Mouse (Mus musculus) thymus, adult 2 months (tissue): ENCODE results near the gene Ncoa5. TPM values are rescaled to one million over a fixed set of nuclear protein-coding genes. Genes with fewer than 3 reads are reported as not detected.
A peak's percentile ranks its signal among the peaks of the same experiment; 100 is the strongest.

Experiments
- DNase-seq: peaks from one replicate; pipeline ENCODE4 v3.0.0; 2021
- H3K27ac ChIP-seq: fragments of 200-500 bp; 2 replicates; pipeline ENCODE4 v1.5.1; 2012; ENCODE audit warnings: low read length, control low read depth; ENCODE audit not compliant: control insufficient read depth, insufficient read depth
- H3K27me3 ChIP-seq: fragments of 200-500 bp; 2 replicates; pipeline ENCODE4 v1.6.1; 2012; ENCODE audit warnings: mild to moderate bottlenecking, low read length, moderate library complexity, mixed read lengths; ENCODE audit not compliant: control insufficient read depth, insufficient read depth
- H3K36me3 ChIP-seq: fragments of 200-500 bp; 2 replicates; pipeline ENCODE4 v1.6.1; 2012; ENCODE audit warnings: mild to moderate bottlenecking, low read length, moderate library complexity; ENCODE audit not compliant: control insufficient read depth, insufficient read depth
- H3K4me1 ChIP-seq: fragments of 200-500 bp; replicated peaks from 2 replicates; pipeline ENCODE4 v1.6.1; 2012; ENCODE audit warnings: low read length; ENCODE audit not compliant: control insufficient read depth, insufficient read depth
- H3K4me3 ChIP-seq: fragments of 200-500 bp; 2 replicates; pipeline ENCODE4 v1.5.1; 2012; ENCODE audit warnings: mild to moderate bottlenecking, low read length, control low read depth, moderate library complexity; ENCODE audit not compliant: control insufficient read depth, insufficient read depth
- CTCF ChIP-seq: fragments of 200-500 bp; IDR thresholded peaks from 2 replicates; pipeline ENCODE4 v1.5.1; 2012; ENCODE audit warnings: mild to moderate bottlenecking, control low read depth, low read length, moderate library complexity, borderline replicate concordance; ENCODE audit not compliant: control insufficient read depth, poor library complexity, insufficient read depth; ENCODE audit errors: extremely low read depth
- POLR2A ChIP-seq: fragments of 200-500 bp; IDR thresholded peaks from 2 replicates; pipeline ENCODE4 v1.6.1; 2012; ENCODE audit warnings: mild to moderate bottlenecking, low read length, control low read depth, moderate library complexity; ENCODE audit not compliant: control insufficient read depth, poor library complexity, insufficient read depth; ENCODE audit errors: extremely low read depth
- WGBS: fragments of 180-500 bp; shearing (Covaris S2); methylation state at CpG from one replicate; pipeline ENCODE4 v1.1.7; 2018; 5-methylcytosine and 5-hydroxymethylcytosine counted together
- polyA plus RNA-seq: library from polyadenylated mRNA; depleted of rRNA; stranded (reverse); fragments of >200 nt; gene quantifications from 2 replicates; pipeline ENCODE4 v1.2.3, GENCODE M21; 2012

Ncoa5 gene
- polyA plus RNA-seq, 1 experiment: 72.3 TPM

DNA sequence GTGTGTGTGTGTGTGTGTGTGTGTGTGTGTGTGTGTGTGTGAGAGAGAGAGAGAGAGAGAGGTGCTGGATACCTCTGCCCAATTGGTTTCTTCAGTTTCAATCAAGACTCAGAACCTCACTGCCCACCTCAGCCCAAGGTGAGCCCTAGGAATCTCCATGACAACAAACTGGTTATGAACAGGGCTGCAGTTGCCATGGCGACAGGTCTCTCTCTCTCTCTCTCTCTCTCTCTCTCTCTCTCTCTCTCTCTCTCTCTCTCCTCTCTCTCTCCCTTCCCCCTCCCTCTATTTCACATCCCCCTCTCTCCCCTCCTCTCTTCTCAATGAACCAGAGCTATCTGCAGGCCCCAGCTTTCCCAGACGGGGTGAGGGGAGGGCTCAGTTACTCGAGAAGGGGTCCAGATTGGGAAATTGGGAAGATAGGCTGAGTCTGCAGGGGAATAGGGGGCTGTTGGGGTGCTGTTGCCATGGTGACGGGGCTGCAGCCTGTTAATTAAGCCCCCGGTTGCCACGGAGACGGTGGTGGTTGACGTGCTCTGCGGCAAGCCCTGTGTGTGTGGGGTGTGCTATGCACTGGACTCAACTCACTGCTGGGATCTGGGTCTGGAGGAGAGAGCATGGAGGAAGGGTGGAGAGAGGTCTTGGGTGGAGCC lies 70.3 kb downstream of the Ncoa5 start:
- H3K36me3 ChIP-seq: no peaks in the 10 kb centered on the region
- H3K27me3 ChIP-seq: peaks cover 11% of the 10 kb centered on the region; the same call in 1 of the 2 replicates
- 70% methylated on average over 9 of the region's 9 CpGs for WGBS

GRCm38 (mm10) chr2:164962183-164962580 lies 72.5 kb downstream of the Ncoa5 start:
- Histone ChIP-seq H3K4me3 (no peak overlapping the region), H3K4me1 (peaks cover 3% of the 10 kb centered on the region), H3K36me3 (no peaks in the 10 kb centered on the region), H3K27ac (no peak overlapping the region), H3K27me3 (no peaks in the 10 kb centered on the region; the same call in 1 of the 2 replicates)
- WGBS: 53% methylated on average over 7 of the region's 7 CpGs
- no peak for TF ChIP-seq CTCF
- TF ChIP-seq POLR2A: no peak
- DNase-seq: no peak

More for the DNA sequence above, 70.3 kb downstream of the Ncoa5 start:
- H3K4me3 ChIP-seq: no peak overlapping the region
- no peak overlapping the region for H3K27ac ChIP-seq
- no peak for DNase-seq
- TF ChIP-seq CTCF (no peak), POLR2A (no peak)
- peaks cover 3% of the 10 kb centered on the region for H3K4me1 ChIP-seq

DNA sequence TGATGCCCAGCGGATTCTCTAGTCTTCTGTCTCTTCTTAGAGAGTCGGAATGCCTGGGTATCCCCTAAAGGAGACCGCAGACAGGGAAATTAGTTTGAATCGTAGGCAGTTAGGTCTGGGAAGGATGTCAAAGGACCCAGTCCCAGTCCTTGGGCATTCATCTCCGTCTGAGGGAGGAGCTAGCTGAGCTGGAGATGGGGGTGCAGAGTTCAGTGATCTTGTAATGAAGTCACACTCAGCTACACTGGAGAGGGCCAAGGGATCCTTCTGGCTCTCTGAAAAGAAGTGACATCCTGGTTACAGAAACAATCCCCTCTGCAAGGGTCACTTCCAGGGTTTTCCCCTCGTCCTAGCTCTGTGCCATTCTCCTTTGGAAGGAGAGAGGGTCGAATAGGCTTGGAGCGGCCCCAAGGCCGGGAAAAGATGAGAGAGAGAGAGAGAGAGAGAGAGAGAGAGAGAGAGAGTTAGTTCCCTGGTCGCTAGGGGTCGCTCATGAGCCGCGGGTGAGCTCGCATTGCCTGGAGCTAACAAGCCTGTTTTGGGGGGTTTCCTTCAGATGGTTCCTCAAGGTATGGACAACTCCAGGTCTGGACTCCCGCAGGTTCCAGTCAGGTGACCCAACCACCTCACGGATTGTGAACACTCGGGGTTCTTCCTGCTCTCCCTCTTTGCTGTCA lies 73.0 kb downstream of the Ncoa5 start:
- Histone ChIP-seq H3K27ac (no peak overlapping the region), H3K4me3 (no peak overlapping the region), H3K27me3 (no peaks in the 10 kb centered on the region; the same call in 1 of the 2 replicates), H3K36me3 (no peaks in the 10 kb centered on the region), H3K4me1 (peaks cover 3% of the 10 kb centered on the region)
- peak; percentile 64 for DNase-seq
- WGBS: 15% methylated on average over 17 of the region's 17 CpGs
- peak; percentile 83 for TF ChIP-seq CTCF
- TF ChIP-seq POLR2A: no peak

- no peak for TF ChIP-seq CTCF
- no peak for TF ChIP-seq POLR2A
- H3K4me1 ChIP-seq: peaks cover 3% of the 10 kb centered on the region
- H3K27me3 ChIP-seq: no peaks in the 10 kb centered on the region; the same call in 1 of the 2 replicates
- H3K4me3 ChIP-seq: peak within 1 kb of the TSS; percentile 44
- WGBS: 6% methylated on average over 43 of the region's 54 CpGs
- no peaks in the 10 kb centered on the region for H3K36me3 ChIP-seq
- DNase-seq: peak; percentile 41
- no peak within 1 kb of the TSS for H3K27ac ChIP-seq
Observed at GRCm38 (mm10) chr2:164960716-164961441, 73.8 kb downstream of the Ncoa5 start, which contains the start of gene Slc12a5. Gene Slc12a5 (plus strand): TSS chr2:164960802.

DNA sequence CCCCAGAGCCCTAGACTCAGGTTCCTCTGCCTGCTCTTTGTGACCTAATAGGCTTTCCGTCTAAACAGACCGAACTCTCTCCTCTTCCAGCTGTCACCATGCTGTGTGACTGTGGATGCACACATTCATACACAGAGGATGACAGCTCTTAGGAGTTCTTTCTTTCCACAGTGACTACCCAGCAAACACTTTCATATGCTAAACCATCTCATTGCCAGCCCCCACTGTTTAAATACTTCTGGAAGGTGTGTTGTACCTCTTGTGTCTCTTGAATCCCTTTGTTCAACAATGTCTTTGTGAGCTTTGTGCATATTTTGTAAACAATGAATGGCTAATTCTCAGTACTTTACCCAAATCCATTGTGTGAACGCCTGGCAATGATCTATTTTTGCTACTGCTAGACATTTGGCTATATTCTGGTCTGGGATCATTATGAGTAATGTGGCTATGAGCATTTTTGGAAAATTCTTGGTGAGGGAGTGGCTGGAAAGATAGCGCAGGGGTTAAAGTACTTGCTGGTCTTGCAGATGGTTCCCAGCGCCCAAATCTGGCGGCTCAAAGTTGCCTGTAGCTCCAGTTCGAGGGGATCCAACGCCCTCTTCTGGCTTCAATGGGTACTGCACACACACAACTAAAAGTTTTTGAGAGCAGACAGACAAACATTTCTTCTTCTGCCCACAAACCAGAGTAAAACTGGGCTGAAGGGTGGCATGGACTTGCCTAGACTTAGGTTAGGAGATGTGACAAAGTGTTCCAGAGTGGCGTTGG lies 76.9 kb downstream of the Ncoa5 start:
- no peak overlapping the region for H3K27ac ChIP-seq
- peaks cover 6% of the 10 kb centered on the region for H3K4me1 ChIP-seq
- WGBS: 75% methylated on average over 9 of the region's 9 CpGs
- no peaks in the 10 kb centered on the region for H3K36me3 ChIP-seq
- no peak overlapping the region for H3K4me3 ChIP-seq
- TF ChIP-seq CTCF: 0 out of 2 replicates have a peak, but pooled peaks have one; percentile 21
- TF ChIP-seq POLR2A: no peak
- no peak for DNase-seq
- no peaks in the 10 kb centered on the region; the same call in 1 of the 2 replicates for H3K27me3 ChIP-seq

DNA sequence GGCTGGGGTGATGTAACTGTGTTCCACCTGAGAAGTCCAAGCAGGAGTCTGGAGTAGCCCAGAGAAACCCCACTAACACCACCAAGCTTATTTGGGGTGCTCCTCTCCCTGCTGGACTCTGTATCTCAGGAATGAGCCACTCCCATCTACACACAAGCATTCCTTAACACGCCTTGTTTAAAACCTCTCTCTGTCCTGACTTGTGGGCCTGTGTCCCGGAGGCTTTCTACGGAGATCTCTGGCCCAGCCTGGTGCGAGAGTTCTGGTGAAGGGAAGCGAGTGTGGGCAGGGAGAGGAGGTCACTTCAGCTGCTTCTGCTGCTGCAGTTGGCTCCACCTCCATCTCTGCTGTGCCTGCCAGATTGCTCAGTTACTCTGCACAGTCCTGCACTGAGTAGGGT lies 78.5 kb downstream of the Ncoa5 start:
- H3K4me3 ChIP-seq: no peak overlapping the region
- no peak overlapping the region for H3K27ac ChIP-seq
- 87% methylated on average over 5 of the region's 5 CpGs for WGBS
- no peak for DNase-seq
- peaks cover 6% of the 10 kb centered on the region for H3K4me1 ChIP-seq
- H3K27me3 ChIP-seq: peaks cover 2% of the 10 kb centered on the region; the same call in 1 of the 2 replicates
- no peak for TF ChIP-seq POLR2A
- TF ChIP-seq CTCF: no peak
- H3K36me3 ChIP-seq: no peaks in the 10 kb centered on the region
